Mouse (Mus musculus): Measurements from ENCODE around the gene Ksr2. TPM values are rescaled to one million over a fixed set of nuclear protein-coding genes. Genes with fewer than 3 reads are reported as not detected.
"Not testable (repeated sequence)": the region's sequence is repeated elsewhere in the genome, so short reads cannot be mapped to it uniquely, and the experiment has no call there.

Ksr2 gene
- polyA plus RNA-seq (2017; shearing (Covaris generic)): under 1 TPM; 0.79 to 0.99 TPM

DNA sequence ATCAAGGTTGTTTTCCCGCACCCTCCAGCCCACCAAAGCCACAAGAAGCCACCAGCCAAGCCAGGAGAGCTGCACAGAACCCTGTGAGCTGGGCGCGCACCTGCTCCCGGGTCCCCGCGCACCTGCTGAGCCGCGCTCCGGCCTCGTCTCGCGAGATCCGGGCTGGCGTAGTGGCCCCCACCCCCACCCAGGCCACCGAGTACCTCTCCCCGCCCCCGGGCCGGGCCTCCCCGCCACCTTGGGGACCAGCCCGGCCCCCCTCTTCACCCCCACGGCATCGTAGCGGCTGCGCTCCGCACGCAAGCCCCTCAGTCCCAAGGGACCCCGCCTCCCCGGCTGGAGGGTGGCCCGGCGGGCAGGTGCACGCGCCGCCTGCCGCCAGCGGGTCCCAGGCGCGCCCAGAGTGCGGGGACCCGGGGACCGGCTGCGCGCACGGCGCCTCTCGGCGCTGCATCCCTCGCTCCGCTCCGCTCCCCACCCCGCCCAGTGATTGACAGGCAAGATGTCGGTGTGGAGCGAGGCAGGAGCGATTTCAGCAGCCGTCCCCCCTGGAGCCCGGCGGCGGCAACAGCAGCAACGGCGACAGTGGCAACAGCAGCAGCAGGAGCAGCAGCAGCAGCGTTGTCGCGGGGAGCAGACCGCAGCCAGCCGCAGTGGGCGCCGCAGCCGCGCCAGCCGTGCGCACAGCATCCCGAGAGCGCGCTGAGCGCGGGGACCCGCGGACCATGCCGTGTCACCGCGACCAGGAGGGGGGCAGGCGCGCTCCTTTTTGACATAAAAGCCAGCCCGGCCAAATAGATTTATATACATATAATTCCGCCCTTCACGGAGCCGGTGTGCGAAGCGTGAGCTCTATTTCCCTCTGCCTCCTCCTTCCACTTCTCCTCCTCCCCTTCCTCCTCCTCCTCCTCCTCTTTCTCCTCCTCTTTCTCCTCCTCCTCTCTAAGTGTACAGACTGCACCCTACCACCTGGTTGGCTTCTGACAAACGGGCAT is at the start of gene Ksr2:
Gene Ksr2 (plus strand): TSS at position 494 of the 995 bp plus-strand sequence.
- ATAC-seq: peak; percentile 71

DNA sequence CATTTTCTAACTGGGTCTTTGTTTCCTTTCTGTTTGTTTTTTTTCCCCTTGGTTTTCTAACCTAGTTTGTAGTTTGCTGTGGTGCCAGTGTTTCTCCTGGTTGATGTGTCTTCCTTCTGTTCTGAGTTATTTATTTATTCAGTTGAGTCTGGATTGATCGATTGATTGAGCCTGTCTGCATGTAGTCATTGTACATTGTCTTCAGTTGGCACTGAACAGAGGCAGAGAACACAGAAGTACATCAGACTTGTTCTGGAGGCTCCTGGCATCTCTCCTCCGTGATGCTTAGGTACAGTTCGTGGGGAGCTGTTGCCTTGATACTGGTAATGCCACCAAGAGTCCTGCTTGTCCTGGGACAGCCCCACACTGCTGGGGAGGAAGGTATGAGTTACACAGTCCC is 49.0 kb upstream of the Ksr2 start:
- no peak for ATAC-seq

GRCm38 (mm10) chr5:117365904-117366561 is 47.8 kb upstream of the Ksr2 start:
- no peak for ATAC-seq

GRCm38 (mm10) chr5:117367206-117367605 is 46.6 kb upstream of the Ksr2 start:
- ATAC-seq: no peak

GRCm38 (mm10) chr5:117370592-117370991 is 43.2 kb upstream of the Ksr2 start:
- no peak for ATAC-seq

GRCm38 (mm10) chr5:117373418-117373817 is 40.4 kb upstream of the Ksr2 start:
- no peak for ATAC-seq

GRCm38 (mm10) chr5:117374372-117375049 is 39.3 kb upstream of the Ksr2 start:
- ATAC-seq: no peak

- ATAC-seq: no peak
Observed at GRCm38 (mm10) chr5:117376331-117376761, 37.5 kb upstream of the Ksr2 start.

DNA sequence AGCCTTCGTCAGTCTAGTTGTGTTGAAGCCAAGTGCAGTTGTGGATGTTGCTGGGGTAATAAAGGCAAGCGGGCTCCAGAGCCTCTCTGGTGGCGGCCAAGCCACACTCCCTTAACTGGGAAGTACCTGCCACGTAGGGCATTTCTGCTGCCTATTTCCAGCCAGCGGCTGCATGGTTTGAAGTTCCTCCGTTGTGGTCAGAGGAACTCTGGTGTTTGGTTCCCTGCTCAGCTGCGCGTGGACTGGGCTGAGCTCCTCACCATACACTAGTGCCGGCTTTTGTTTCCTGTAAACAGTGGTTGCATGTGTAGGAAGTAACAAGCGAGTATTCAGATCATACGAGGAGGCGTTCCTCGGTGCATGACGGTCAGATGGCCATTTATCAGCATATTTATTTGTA is 36.1 kb upstream of the Ksr2 start:
- ATAC-seq: not testable (repeated sequence)

- no peak for ATAC-seq
Observed at GRCm38 (mm10) chr5:117380199-117380598, 33.6 kb upstream of the Ksr2 start.

GRCm38 (mm10) chr5:117381785-117382184 is 32.0 kb upstream of the Ksr2 start:
- no peak for ATAC-seq

DNA sequence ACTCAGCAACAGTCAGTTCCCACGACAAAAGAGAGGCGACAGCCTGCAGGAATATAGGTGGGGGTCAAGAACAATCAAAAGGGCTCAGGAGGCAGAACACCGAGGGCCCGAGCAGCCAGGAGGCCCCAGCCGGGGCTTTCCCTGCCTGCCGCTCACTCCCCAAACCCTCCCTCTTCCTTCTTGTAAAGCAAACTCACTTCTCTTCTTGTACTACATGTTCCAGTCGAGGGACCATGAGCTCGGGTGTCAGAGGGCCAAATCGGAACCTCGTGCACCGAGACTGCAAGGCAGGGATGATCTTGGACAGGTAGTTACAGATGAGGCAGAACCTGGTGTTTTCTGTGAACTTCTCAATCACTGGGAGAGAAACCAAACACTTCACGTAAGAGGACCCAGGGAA is 30.6 kb upstream of the Ksr2 start:
- no peak for ATAC-seq

DNA sequence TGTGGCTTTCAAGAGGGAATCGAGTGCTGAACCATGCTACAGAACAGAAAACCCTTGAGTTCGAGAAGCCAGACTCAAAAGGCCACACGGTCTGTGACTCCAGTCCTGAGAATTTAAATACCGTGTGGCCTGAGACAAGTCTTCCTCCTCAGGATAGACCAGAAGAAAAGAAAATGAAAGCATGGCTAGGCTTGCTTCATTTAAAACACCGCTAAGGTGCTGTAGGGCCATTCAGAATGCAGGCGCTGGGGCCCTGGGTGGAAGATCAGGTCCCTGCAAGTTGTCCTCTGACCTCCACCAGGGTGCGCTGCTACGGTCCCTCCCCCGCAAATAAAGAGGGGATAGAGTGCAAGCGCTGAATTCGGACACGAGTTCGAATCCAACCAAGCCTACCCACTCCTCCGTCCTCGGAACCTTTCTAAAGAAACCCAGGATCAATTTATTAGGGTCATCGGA is 25.5 kb upstream of the Ksr2 start:
- ATAC-seq: peak; percentile 40

- ATAC-seq: peak; percentile 98
Observed at GRCm38 (mm10) chr5:117388877-117389276, 24.9 kb upstream of the Ksr2 start, which contains the start of gene Rfc5. Gene Rfc5 (minus strand): TSS chr5:117389047.

DNA sequence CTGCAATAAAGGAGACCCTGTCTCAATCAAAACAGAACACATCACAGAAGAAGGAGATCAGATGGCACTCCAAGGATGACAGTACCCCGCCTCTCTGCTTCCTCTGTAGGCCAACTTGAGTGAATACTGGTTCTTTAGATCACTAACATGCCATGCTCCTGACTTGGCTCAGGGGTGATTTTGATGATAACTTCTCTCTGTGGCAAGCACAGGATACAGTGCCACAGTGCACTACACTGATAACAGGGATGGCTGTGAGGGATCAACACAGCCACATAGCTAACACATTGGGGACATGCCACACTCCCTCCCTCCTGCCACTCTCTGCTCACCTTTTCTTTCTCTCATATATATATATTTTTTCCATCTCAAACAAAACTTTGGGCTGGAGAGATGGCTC is 22.9 kb upstream of the Ksr2 start:
- no peak for ATAC-seq

DNA sequence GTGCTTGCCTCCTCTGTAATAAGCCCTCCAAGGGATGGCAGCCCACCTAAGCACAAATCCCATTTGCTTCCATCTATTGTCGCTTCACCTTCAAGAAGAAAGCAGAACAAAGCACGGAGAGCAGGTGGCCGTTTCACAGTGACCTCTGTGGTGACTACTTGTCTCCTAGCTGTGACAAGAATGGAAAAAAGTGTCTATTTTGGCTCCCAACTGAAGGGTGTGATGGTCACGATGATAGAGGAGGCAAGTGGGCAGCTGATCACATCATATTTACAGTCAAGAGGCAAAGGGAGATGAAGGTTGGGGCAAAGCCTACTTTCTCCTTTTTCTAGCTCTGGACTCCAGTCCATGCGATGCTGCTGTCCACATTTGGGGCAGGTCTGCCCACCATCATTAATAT is 18.0 kb upstream of the Ksr2 start:
- ATAC-seq: no peak

GRCm38 (mm10) chr5:117396596-117397014 is 17.2 kb upstream of the Ksr2 start:
- no peak for ATAC-seq

- ATAC-seq: no peak
Observed at GRCm38 (mm10) chr5:117397371-117397770, 16.4 kb upstream of the Ksr2 start.

DNA sequence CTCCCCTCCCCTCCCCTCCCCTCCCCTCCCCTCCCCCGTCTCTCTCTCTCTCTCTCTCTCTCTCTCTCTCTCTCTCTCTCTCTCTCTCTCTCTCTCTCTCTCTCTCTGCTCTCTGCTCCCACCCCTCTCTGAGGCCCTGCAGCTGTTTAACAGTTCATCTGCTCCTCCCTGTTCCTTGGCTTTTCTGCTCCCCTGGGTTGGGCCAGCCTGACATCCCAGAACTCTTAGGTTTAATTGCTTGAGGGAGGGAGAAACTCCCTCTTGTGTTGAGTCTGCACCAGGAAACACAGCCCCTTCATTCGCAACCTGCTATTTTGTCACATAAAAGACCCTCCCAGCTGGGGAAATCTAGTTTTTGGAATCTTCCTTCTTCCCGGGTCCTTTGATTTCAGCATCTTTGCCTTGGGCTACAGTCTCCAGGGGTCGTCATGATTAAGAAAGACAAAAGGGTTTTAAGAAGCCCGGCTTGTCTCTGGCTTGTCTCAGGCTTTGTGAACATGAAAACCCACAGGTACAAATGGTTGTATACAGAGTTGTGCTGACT is 15.7 kb upstream of the Ksr2 start:
- ATAC-seq: no peak

DNA sequence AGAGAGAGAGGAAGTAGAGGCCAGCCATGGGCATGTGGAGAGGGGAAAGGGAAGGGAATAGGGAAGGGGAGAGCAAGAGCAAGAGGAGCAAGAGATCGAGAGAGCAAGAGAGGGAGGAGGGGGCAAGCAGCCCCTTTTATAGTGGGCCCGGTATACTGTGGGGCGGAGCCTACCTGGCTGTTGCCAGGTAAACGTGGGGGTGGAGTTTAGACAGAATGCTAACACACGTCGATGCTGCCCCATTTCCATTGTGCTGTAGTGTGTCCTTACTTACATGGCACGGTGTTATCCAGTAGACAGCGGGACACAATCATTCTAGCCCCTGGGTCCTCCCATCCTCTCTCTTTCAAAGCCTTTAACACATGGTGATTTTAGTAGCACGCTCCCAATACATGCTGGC is 14.5 kb upstream of the Ksr2 start:
- ATAC-seq: no peak

GRCm38 (mm10) chr5:117403609-117404008 is 10.2 kb upstream of the Ksr2 start:
- ATAC-seq: no peak

DNA sequence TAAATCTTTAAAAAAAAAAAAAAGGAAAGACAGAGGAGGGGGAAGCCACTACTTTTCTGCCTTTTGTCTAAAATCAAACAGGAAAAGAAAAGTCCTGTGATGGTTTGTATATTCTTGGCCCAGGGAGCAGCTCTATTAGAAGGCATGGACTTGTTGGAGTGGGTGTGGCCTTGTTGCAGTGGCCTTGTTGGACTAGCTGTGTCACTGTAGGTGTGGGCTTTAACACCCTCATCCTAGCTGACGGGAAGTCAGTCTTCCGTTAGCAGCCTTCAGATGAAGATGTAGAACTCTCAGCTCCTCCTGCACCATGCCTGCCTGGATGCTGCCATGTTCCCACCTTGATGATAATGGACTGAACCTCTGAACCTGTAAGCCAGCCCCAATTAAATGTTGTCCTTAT is 9.1 kb upstream of the Ksr2 start:
- ATAC-seq: not testable (repeated sequence)

- ATAC-seq: no peak
Observed at GRCm38 (mm10) chr5:117408216-117408615, 5.6 kb upstream of the Ksr2 start.

Data from CD4-positive, CD25-positive, alpha-beta regulatory T cell, adult 4 months (primary cell).